28 mouse cellular contexts compared by ENCODE assay signal in genomic region chr16:47551101-47551500, GRCm38 (mm10).
"Had no signal": no experiment of that assay in that cellular context is flagged by ENCODE, and none has a peak within 500 bp of the region (broad histone marks: within the 10 kb centered on the region; RNA-seq: fewer than 3 reads in every experiment).

No protein-coding gene starts in this region.

- H3K4me3 ChIP-seq: limb, embryonic 10.5 days; limb, embryonic 12.5 days; limb, embryonic 13.5 days; limb, embryonic 15.5 days; liver, embryonic 12.5 days; liver, embryonic 13.5 days; liver, embryonic 15.5 days; lung, embryonic 15.5 days; megakaryocyte, embryonic 14.5 days; midbrain, embryonic 10.5 days; midbrain, embryonic 12.5 days; midbrain, embryonic 13.5 days; midbrain, embryonic 15.5 days; myocyte; neural tube, embryonic 12.5 days had no signal

- DNase-seq: left cerebral cortex, postnatal 4 days; liver; liver, embryonic 13.5 days; liver, postnatal 0 days; lung, adult 18-20 months; lung, adult 2 months; lung, embryonic 14.5 days; lung, postnatal 10 days; lung, postnatal 14 days; lung, postnatal 36 days; lung, postnatal 4 days; midbrain, embryonic 14.5 days had no signal

- H3K27ac ChIP-seq: limb, embryonic 10.5 days; limb, embryonic 12.5 days; limb, embryonic 13.5 days; limb, embryonic 15.5 days; liver, embryonic 12.5 days; liver, embryonic 13.5 days; liver, embryonic 14.5 days; liver, embryonic 15.5 days; lung, embryonic 15.5 days; macrophage; midbrain, embryonic 10.5 days; midbrain, embryonic 12.5 days; midbrain, embryonic 13.5 days; midbrain, embryonic 15.5 days; neural tube, embryonic 12.5 days had no signal
